Mouse (Mus musculus) C2C12 (cell line): ENCODE data around the gene Rpl14. TPM values are rescaled to one million over a fixed set of nuclear protein-coding genes. Genes with fewer than 3 reads are reported as not detected.

Source experiments
- H3K27me3 ChIP-seq: one replicate; pipeline ENCODE4 v1.6.1; 2011; ENCODE audit not compliant: control insufficient read depth, insufficient read depth, insufficient read length
- H3K36me3 ChIP-seq: one replicate; pipeline ENCODE4 v1.6.1; 2011; ENCODE audit not compliant: control insufficient read depth, insufficient read depth
- H3K4me3 ChIP-seq: one replicate; pipeline ENCODE4 v1.5.1; 2011; ENCODE audit warnings: mild to moderate bottlenecking, control low read depth; ENCODE audit not compliant: poor library complexity, insufficient read depth, severe bottlenecking
- H3K79me2 ChIP-seq: one replicate; pipeline ENCODE4 v1.6.1; 2011; ENCODE audit not compliant: control insufficient read depth, insufficient read depth
- H3K79me3 ChIP-seq: one replicate; pipeline ENCODE4 v1.6.1; 2011; ENCODE audit warnings: low read depth, control low read depth
- H3ac ChIP-seq: one replicate; pipeline ENCODE3; 2011; ENCODE audit warnings: low read depth; ENCODE audit not compliant: control insufficient read depth, insufficient read length
- CEBPB ChIP-seq: IDR thresholded peaks from one replicate; pipeline ENCODE4 v1.6.1; 2011; ENCODE audit warnings: low read depth, mild to moderate bottlenecking, control low read depth, moderate library complexity
- CTCF ChIP-seq: IDR thresholded peaks from one replicate; pipeline ENCODE4 v1.5.1; 2011; ENCODE audit not compliant: control insufficient read depth, insufficient read depth, insufficient read length
- FOSL1 ChIP-seq: IDR thresholded peaks from one replicate; pipeline ENCODE4 v1.8.0; 2011; ENCODE audit warnings: mild to moderate bottlenecking, low read length; ENCODE audit not compliant: poor library complexity, insufficient read depth, severe bottlenecking
- MAX ChIP-seq: IDR thresholded peaks from one replicate; pipeline ENCODE4 v1.6.1; 2011; ENCODE audit warnings: mild to moderate bottlenecking, control low read depth
- MYOD1 ChIP-seq: IDR thresholded peaks from one replicate; pipeline ENCODE4 v1.6.1; 2011; ENCODE audit warnings: low read depth; ENCODE audit not compliant: control insufficient read depth, insufficient read length
- MYOG ChIP-seq: IDR thresholded peaks from one replicate; pipeline ENCODE4 v1.6.1; 2011; ENCODE audit not compliant: control insufficient read depth, insufficient read length; ENCODE audit errors: extremely low read depth
- USF1 ChIP-seq: IDR thresholded peaks from one replicate; pipeline ENCODE4 v1.6.1; 2011; ENCODE audit warnings: low read depth, mild to moderate bottlenecking, control low read depth, moderate library complexity
- polyA plus RNA-seq: library from polyadenylated mRNA; unstranded; fragments of >200 nt; fragmentation: generic; extraction: Trizol; gene quantifications from one replicate; pipeline ENCODE4 v1.2.1, GENCODE M21; 2012; ENCODE audit warnings: missing spikeins

Rpl14 gene
- polyA plus RNA-seq, 1 experiment: 1,443 TPM

DNA sequence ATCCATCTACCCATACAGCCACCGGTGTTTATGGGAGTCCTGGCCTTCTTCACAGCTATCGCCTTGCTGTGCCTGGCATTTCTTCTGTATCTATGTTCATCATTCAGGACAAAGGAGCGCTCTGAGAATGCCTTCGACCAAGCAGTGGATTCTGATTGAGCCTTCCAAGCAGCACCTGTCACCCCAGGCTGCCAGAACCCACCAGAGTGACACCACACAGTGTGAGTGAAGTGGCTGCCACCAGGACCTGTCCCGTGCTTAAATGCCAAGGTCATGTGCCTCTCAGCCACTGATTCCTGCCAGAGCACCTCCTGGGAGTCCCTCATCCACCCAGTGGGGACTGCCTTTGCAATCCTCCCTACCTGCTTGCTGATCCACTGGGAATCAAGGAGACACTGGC lies 4.9 kb upstream of the Rpl14 start:
- no peaks in the 10 kb centered on the region for H3K36me3 ChIP-seq
- H3ac ChIP-seq: no peak overlapping the region
- H3K4me3 ChIP-seq: no peak overlapping the region
- no peak for TF ChIP-seq USF1
- no peak for TF ChIP-seq CTCF
- peaks cover 4% of the 10 kb centered on the region for H3K27me3 ChIP-seq
- peaks cover under 1% of the 10 kb centered on the region for H3K79me2 ChIP-seq
- no peaks in the 10 kb centered on the region for H3K79me3 ChIP-seq

DNA sequence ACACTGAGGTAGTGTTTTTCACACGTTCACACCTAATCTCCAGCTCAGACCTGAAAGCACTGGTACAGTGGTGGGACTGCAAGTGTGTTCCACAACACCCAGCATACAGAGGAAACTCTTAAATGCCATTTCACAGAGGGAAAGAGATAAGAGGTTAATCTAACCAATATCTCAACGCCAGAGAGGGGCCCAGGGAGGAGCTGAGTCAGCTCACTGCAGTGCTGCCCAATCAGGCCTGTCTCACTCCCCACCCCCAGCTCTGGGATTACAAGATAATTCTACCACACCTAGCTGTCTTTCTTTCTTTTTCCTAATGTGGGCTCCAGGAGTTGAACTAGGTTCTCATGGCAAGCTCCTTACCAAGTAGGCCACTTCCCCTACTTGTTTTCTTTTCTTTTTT lies 2.3 kb upstream of the Rpl14 start:
- TF ChIP-seq CTCF (no peak), MAX (no peak), USF1 (no peak)
- H3ac ChIP-seq: no peak overlapping the region
- no peak overlapping the region for H3K4me3 ChIP-seq
- peaks cover 26% of the 10 kb centered on the region for H3K79me2 ChIP-seq
- H3K79me3 ChIP-seq: peaks cover 17% of the 10 kb centered on the region
- peaks cover 20% of the 10 kb centered on the region for H3K36me3 ChIP-seq
- peaks cover 4% of the 10 kb centered on the region for H3K27me3 ChIP-seq

- Histone ChIP-seq H3K4me3 (no peak overlapping the region), H3K79me2 (peaks cover 33% of the 10 kb centered on the region), H3K27me3 (peaks cover 4% of the 10 kb centered on the region), H3K79me3 (peaks cover 17% of the 10 kb centered on the region), H3K36me3 (peaks cover 30% of the 10 kb centered on the region), H3ac (no peak overlapping the region)
- TF ChIP-seq FOSL1 (no peak), MYOD1 (no peak), MYOG (no peak), CTCF (no peak), CEBPB (no peak), MAX (no peak), USF1 (no peak)
Observed at GRCm38 (mm10) chr9:120569721-120570333, 1.4 kb upstream of the Rpl14 start.

DNA sequence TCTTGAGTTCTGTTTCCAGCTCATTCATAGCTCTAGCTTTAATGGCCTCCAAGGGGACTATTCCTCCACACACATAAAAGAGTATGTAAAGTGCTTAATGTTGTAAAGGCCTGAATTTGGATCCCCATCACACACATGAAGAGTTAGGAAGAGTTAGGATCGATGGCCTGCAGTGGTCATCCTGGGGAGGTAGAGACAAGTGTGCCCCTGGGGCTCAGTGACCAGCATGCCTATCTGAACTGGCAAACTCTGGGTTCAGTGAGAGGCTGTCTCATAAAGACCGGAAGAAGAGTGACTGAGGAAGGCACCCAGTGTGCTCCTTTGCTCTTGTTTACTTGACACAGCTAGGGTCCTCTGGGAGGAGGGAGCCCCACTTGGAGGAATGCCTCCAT lies 914 bp upstream of the Rpl14 start:
- H3K4me3 ChIP-seq: no peak overlapping the region
- no peak for TF ChIP-seq CTCF
- TF ChIP-seq CEBPB: no peak
- no peak for TF ChIP-seq USF1
- no peak for TF ChIP-seq MAX
- no peak for TF ChIP-seq FOSL1
- TF ChIP-seq MYOG: no peak
- TF ChIP-seq MYOD1: no peak
- peaks cover 35% of the 10 kb centered on the region for H3K36me3 ChIP-seq
- peaks cover 33% of the 10 kb centered on the region for H3K79me2 ChIP-seq
- peaks cover 17% of the 10 kb centered on the region for H3K79me3 ChIP-seq
- peaks cover 4% of the 10 kb centered on the region for H3K27me3 ChIP-seq
- H3ac ChIP-seq: peak overlapping the region; percentile 52

DNA sequence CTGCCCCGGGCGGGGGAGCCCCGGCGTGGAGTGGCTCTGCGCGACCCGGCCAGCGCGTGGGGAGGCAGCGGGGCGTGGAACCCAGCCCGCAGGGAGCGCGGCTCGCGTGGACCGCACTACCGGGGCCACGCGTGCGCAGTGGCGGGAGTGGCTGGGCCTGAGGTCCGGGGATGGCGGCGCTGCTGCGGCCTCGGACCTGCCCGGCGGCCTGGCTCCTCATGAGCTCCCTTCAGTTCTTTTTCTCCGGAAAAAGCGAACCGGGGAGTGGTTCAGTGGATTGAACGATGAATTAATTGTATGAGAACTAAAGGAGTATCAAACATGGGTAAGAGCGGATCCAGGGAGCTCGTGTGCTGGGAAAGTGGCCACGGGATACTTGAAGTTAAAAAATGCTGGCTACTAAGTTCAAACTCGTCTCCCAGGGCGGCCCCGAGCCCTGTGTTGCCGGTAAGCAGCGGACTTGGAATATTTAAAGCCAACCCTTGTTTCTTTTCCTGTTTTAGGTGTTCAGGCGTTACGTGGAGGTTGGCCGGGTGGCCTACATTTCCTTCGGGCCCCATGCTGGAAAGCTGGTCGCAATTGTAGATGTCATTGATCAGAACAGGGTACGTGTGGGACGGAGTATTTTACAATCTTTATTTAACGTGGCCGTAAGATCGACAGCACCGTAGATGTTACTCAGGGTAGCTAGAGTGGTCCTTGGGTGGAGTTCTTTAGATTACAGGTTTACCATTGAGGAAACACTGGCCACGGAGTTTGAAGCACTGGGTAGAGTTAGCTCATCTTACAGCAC lies 545 bp downstream of the Rpl14 start:
- Histone ChIP-seq H3K79me3 (peaks cover 17% of the 10 kb centered on the region), H3K4me3 (peak overlapping the region; percentile 93), H3K79me2 (peaks cover 33% of the 10 kb centered on the region), H3ac (peak overlapping the region; percentile 97), H3K27me3 (no peaks in the 10 kb centered on the region), H3K36me3 (peaks cover 42% of the 10 kb centered on the region)
- no peak for TF ChIP-seq MAX
- TF ChIP-seq CTCF: no peak
- TF ChIP-seq USF1: no peak
- TF ChIP-seq MYOD1: no peak

DNA sequence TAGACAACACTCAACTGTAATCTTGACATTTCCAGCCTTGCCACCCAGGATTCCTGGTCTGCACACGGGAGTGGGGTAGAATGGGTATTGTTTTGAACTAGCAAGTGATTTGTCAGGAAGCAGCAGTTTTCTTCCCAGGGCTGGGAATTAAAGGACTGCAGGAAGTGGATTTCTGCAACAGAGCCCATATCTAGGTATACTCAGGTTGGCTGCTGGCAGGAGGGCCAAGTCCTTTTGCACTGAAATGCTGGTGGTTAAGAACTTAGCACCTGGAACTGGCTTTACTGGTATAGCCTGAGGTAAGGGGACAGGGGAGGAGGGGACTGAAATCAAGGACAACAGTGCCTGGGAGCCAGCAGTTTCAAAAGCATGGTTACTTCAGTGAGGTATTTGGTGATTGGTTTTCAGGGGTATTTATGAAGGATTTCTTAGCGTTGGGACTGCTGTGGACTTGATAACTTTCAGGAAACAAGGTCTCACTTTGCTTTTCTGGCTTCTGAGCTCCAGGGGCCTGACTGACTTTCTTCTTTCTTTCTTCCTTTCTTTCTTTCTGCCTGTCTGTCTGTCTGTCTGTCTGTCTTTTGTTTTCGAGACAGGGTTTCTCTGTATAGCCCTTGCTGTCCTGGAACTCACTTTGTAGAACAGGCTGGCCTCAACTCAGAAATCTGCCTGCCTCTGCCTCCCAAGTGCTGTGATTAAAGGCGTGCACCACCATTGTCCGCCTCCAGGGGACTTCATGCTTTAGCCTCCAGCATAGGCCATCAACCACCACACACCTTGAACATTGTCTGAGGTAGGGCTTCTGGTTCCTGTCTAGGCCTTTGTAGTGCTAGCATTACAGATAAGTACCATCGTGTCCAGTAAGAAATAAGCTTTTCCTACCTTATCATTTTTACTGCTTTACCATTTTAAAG lies 4.8 kb downstream of the Rpl14 start:
- H3K4me3 ChIP-seq: no peak overlapping the region

More for the DNA sequence above, 4.8 kb downstream of the Rpl14 start:
- Histone ChIP-seq H3K79me2 (peaks cover 33% of the 10 kb centered on the region), H3K27me3 (no peaks in the 10 kb centered on the region), H3ac (no peak overlapping the region), H3K79me3 (peaks cover 17% of the 10 kb centered on the region), H3K36me3 (peaks cover 42% of the 10 kb centered on the region)
- TF ChIP-seq MYOD1: no peak
- TF ChIP-seq MYOG: no peak
- no peak for TF ChIP-seq FOSL1
- no peak for TF ChIP-seq CTCF
- TF ChIP-seq MAX: no peak
- TF ChIP-seq CEBPB: no peak
- TF ChIP-seq USF1: no peak
